Mouse (Mus musculus) hindbrain, embryonic 14.5 days (tissue): ENCODE results near the gene Apom. TPM values are rescaled to one million over a fixed set of nuclear protein-coding genes. Genes with fewer than 3 reads are reported as not detected.

Source experiments
- ATAC-seq: fragments of 200-750 bp; cut with Nextera tagmentation; 2 replicates; pipeline ENCODE4 v1.8.0; 2017; ENCODE audit warnings: moderate number of reproducible peaks, mild to moderate bottlenecking, moderate TSS enrichment, moderate library complexity; ENCODE audit not compliant: low FRiP score
- DNase-seq: peaks from one replicate; pipeline ENCODE4 v3.0.0-alpha.2; 2015; ENCODE audit warnings: low spot score
- H3K27ac ChIP-seq: fragments of 300-500 bp; sonication (generic); 2 replicates; pipeline ENCODE4 v1.5.1; 2014; ENCODE audit warnings: mild to moderate bottlenecking, moderate library complexity
- H3K27me3 ChIP-seq: fragments of 300-500 bp; sonication (generic); 2 replicates; pipeline ENCODE4 v1.6.1; 2014; ENCODE audit warnings: mild to moderate bottlenecking, low read length, mixed read lengths; ENCODE audit not compliant: control insufficient read depth, insufficient read depth
- H3K36me3 ChIP-seq: fragments of 300-500 bp; sonication (generic); replicated peaks from 2 replicates; pipeline ENCODE4 v1.6.1; 2014; ENCODE audit not compliant: control insufficient read depth, insufficient read depth
- H3K4me1 ChIP-seq: fragments of 300-500 bp; sonication (generic); replicated peaks from 2 replicates; pipeline ENCODE4 v1.6.1; 2014; ENCODE audit warnings: antibody characterized with exemption, low read length, mixed read lengths; ENCODE audit not compliant: control insufficient read depth, insufficient read depth
- H3K4me2 ChIP-seq: fragments of 300-500 bp; sonication (generic); replicated peaks from 2 replicates; pipeline ENCODE4 v1.6.1; 2014; ENCODE audit warnings: mild to moderate bottlenecking, moderate library complexity
- H3K4me3 ChIP-seq: fragments of 300-500 bp; sonication (generic); replicated peaks from 2 replicates; pipeline ENCODE4 v1.5.1; 2014; ENCODE audit warnings: mild to moderate bottlenecking, low read length
- H3K9ac ChIP-seq: fragments of 300-500 bp; sonication (generic); 2 replicates; pipeline ENCODE4 v1.6.1; 2014
- H3K9me3 ChIP-seq: fragments of 300-500 bp; sonication (generic); 2 replicates; pipeline ENCODE4 v1.6.1; 2016; ENCODE audit warnings: low read length; ENCODE audit not compliant: control insufficient read depth
- WGBS: fragments of 180-500 bp; shearing (Covaris S2); extraction: QIAGEN DNeasy Blood & Tissue Kit; methylation state at CpG from one replicate; pipeline ENCODE4 v1.1.7; 2014; 5-methylcytosine and 5-hydroxymethylcytosine counted together
- polyA plus RNA-seq: library from polyadenylated mRNA; unstranded; fragments of >200 nt; fragmentation: Nextera tagmentation; extraction: Ambion mirVana; gene quantifications from 2 replicates; pipeline ENCODE4 v1.2.1, GENCODE M21; 2014

The Apom gene
- polyA plus RNA-seq, 1 experiment from 2014 or later = 0.39 TPM

DNA sequence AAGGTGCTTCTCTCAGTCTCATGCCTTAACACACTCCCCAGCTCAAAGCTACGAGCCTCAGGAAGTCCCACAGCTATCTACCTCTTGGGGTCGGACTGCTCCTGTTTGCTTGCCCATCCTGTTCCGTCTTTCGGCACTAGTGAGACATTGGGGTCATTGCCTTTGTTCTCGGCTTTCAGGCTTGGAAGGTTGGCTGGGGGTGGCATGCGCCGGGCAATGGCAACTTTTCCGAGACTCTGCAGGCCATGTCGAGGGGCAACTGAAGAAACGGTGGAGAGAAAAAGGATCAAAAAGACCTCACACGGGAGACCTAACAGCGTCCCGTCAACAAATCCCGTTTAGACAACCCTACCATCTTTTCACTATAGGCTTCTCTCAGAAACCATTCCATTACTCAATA is 30.3 kb upstream of the Apom start:
- Histone ChIP-seq H3K4me1 (peaks cover 27% of the 10 kb centered on the region), H3K9ac (peak overlapping the region; percentile 100), H3K9me3 (no peaks in the 10 kb centered on the region), H3K4me3 (peak overlapping the region; percentile 100), H3K27ac (no peak overlapping the region), H3K27me3 (no peaks in the 10 kb centered on the region), H3K36me3 (peaks cover 57% of the 10 kb centered on the region), H3K4me2 (peak overlapping the region; percentile 98)
- 81% methylated on average over 14 of the region's 14 CpGs for WGBS
- DNase-seq (no peak), ATAC-seq (no peak)

DNA sequence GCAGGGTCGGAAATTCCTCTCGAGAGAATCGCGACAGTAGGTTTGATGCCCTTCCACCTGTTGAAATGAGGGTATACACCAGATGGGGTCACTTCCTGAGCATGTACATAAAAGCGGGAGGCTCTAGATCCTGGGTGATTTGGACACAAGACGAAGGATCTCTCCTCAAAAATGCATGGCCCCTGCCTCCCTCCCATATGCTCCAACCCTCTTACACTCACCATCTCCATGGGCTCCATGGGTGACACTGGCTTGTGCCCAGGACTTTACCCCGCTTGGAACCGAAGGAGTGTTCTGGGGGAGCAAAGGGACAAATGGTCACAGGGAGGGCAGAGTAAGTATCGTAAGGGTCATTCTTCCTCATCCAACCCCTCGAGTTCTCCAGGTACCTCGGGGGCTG is 29.6 kb upstream of the Apom start:
- peaks cover 64% of the 10 kb centered on the region for H3K36me3 ChIP-seq
- H3K4me2 ChIP-seq = no peak overlapping the region
- peaks cover 24% of the 10 kb centered on the region for H3K4me1 ChIP-seq
- DNase-seq (no peak), ATAC-seq (no peak)
- no peak overlapping the region for H3K4me3 ChIP-seq
- H3K9me3 ChIP-seq = no peaks in the 10 kb centered on the region
- 83% methylated on average over 11 of the region's 11 CpGs for WGBS
- no peak overlapping the region for H3K9ac ChIP-seq
- H3K27me3 ChIP-seq = no peaks in the 10 kb centered on the region
- no peak overlapping the region for H3K27ac ChIP-seq

DNA sequence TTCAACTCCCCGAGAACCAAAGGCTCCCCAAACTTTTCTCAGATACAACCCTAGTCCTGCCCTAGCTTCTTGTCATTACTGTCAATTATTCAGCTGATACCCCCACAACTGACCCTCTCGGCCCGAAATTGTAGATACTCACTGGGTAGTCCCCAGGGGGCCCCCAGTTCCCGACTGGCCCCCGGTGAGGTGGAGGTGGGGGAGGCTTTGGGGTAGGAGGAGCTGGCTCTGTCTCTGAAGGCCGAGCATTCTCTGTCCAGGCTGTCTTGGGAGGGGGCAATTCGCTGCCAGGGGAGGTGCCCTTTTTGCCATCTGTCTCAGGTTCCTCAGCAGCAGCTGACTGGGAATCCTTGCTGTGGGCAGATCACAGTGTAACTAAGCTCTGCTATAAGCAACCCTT is 27.8 kb upstream of the Apom start:
- WGBS = 87% methylated on average over 7 of the region's 7 CpGs
- no peaks in the 10 kb centered on the region for H3K27me3 ChIP-seq
- H3K36me3 ChIP-seq = peaks cover 82% of the 10 kb centered on the region
- no peak overlapping the region for H3K4me2 ChIP-seq
- no peaks in the 10 kb centered on the region for H3K9me3 ChIP-seq
- DNase-seq = no peak
- H3K9ac ChIP-seq = no peak overlapping the region
- ATAC-seq = no peak
- no peak overlapping the region for H3K4me3 ChIP-seq
- H3K27ac ChIP-seq = no peak overlapping the region
- peaks cover 17% of the 10 kb centered on the region for H3K4me1 ChIP-seq

DNA sequence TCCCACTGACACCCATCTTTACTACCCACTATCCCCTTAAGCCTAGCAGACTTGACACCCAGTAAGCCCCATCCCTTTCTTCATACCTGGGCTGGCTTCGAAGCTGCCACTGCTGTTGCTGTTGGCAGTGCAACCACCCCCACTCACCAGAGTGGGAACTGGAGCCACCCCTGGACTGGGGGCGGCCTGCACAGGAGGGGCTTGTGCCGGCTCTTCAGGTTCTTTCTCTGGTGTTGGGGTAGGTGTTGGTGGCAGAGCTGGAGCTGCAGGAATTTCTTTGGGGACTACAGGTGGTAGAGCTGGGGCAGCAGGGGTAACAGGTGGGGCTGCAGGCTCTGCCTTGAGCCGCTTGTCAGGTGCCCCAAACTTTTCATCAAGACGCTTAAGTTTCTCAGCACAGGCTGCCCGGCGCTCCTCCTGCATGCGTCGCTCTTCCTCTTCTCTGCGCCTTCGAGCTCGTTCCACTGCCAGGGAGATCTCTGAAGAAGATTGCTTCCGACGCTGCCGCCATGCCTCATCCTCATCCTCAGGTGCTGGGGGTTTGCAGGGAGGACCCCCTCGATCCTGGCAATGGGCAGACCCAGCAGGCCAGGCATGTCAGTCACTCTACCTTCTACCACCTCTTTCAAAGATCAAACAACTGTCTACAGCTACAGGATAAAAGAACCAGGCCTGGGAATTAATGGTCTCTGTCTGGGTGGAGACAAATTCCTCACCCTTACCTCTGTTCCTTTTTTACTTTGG is 27.2 kb upstream of the Apom start:
- DNase-seq (no peak), ATAC-seq (no peak)
- WGBS = 95% methylated on average over 16 of the region's 16 CpGs
- no peak overlapping the region for H3K4me2 ChIP-seq
- no peak overlapping the region for H3K27ac ChIP-seq
- H3K9ac ChIP-seq = no peak overlapping the region
- H3K9me3 ChIP-seq = no peaks in the 10 kb centered on the region
- no peaks in the 10 kb centered on the region for H3K27me3 ChIP-seq
- H3K4me3 ChIP-seq = no peak overlapping the region
- H3K36me3 ChIP-seq = peaks cover 88% of the 10 kb centered on the region
- H3K4me1 ChIP-seq = peaks cover 17% of the 10 kb centered on the region

DNA sequence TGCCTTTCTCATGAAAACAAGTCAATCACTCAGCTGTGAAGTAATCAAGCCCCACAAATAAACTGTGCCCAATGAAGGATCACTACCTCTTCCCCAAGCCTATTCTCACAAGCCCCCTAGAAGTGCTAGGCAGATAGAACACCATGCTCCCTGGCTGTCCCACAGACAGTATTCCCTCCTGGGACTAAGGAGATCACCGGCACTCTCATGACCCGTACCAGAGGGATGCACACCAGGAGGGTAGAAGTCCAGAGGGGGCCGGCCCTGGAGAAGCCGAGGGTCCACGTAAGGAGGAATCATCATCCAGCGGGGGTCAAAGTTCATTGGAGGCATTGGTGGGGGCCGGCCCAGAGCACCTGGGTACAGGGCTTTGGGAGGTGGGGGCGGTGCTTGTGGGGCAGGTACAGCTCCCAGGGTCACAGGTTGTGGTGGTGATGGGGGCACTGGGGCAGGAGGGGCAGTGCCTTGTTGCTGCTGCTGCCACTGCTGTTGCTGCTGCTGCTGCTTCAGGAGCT is 25.9 kb upstream of the Apom start:
- Histone ChIP-seq H3K4me3 (no peak overlapping the region), H3K4me2 (no peak overlapping the region), H3K36me3 (peaks cover 98% of the 10 kb centered on the region), H3K9me3 (no peaks in the 10 kb centered on the region), H3K27ac (no peak overlapping the region), H3K27me3 (no peaks in the 10 kb centered on the region), H3K9ac (no peak overlapping the region), H3K4me1 (peaks cover 10% of the 10 kb centered on the region)
- ATAC-seq (no peak), DNase-seq (no peak)
- WGBS = 94% methylated on average over 8 of the region's 8 CpGs

DNA sequence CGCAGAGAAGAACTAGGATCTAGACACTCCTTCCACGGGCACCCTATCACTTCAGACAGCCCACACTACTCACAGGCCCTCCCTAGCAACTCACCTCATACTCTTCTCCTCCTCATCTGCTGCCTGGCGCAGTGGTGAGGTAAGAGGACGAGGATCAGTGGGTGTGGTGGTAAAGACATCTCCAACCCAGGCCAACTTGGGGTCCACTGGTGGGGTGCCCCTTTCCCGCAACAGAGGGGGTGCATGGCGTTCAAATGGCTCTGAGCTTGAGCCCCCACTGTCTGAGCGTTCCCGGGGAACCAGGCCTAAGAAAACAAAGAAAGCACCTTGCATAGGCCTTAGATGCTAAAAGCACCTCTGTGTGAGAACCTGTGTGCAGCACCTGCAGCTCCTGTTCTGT is 25.4 kb upstream of the Apom start:
- Histone ChIP-seq H3K4me3 (no peak overlapping the region), H3K36me3 (peaks cover 100% of the 10 kb centered on the region), H3K27ac (no peak overlapping the region), H3K27me3 (no peaks in the 10 kb centered on the region), H3K9me3 (no peaks in the 10 kb centered on the region), H3K4me1 (peaks cover 5% of the 10 kb centered on the region), H3K9ac (no peak overlapping the region), H3K4me2 (no peak overlapping the region)
- WGBS = 95% methylated on average over 8 of the region's 8 CpGs
- no peak for DNase-seq
- no peak for ATAC-seq

DNA sequence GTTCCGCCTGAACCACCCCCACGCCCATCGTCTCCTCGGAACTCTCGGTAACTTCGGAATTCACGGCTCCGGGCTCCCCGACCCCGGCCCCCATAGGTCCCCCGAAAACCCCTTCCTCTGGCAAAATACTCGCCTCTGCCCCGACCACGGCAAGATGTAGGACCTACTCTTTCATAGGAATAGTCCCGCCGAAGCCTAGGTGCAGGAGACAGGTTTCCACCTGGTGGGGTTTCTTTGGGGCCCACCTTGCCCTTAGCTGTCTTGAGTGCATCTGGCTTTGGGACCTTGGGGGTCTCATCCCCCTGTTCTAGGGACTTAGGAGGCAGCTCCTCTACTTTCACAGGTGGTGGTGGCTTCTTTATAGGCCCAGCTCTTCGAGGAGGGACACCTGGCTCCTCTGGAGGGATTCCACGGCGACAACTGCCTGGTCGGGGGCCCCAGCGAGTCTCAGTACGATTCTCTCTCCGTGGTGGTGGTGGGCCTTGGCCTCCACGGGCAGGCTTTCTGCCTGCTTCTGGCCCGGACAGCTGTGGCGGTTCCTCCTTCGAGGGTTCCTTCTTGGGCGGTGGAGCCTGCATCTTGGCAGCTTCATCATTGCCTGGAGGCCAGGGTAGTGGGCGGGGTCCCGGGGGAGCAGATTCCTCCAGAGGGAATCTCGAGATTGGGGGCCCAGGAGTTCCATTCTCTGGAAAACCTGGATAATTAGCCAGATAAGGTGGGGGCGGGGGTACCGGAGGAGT is 24.8 kb upstream of the Apom start:
- no peaks in the 10 kb centered on the region for H3K27me3 ChIP-seq

DNA sequence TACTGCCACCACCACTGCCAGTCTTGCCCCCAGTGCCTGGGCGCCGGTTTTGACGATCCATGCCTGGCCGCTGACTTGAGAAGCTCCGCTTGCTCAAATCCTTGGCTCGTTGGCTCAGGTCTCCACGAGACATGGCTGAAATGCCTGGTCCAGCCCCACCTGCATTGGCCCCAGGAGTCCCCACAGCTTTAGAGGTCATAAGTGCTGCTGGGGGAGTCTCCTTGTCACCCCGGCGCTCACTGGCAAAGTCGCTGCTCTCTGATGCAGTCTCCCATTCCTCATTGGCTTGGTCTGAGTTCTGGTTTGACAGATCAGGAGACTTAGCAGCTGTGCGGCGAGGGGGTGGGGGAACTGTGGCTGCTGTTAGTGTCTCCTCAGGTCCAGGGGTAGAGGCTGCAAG is 23.6 kb upstream of the Apom start:
- peaks cover 99% of the 10 kb centered on the region for H3K36me3 ChIP-seq
- ATAC-seq = no peak
- H3K27me3 ChIP-seq = no peaks in the 10 kb centered on the region
- H3K4me3 ChIP-seq = no peak overlapping the region
- no peak overlapping the region for H3K27ac ChIP-seq
- no peaks in the 10 kb centered on the region for H3K9me3 ChIP-seq
- DNase-seq = no peak
- WGBS = 92% methylated on average over 12 of the region's 12 CpGs
- H3K4me2 ChIP-seq = no peak overlapping the region
- no peaks in the 10 kb centered on the region for H3K4me1 ChIP-seq
- no peak overlapping the region for H3K9ac ChIP-seq

More for the DNA sequence above, 24.8 kb upstream of the Apom start:
- WGBS = 94% methylated on average over 33 of the region's 33 CpGs
- Histone ChIP-seq H3K4me1 (no peaks in the 10 kb centered on the region), H3K9me3 (no peaks in the 10 kb centered on the region), H3K4me2 (no peak overlapping the region), H3K36me3 (peaks cover 100% of the 10 kb centered on the region), H3K27ac (no peak overlapping the region), H3K9ac (no peak overlapping the region), H3K4me3 (no peak overlapping the region)
- no peak for DNase-seq
- no peak for ATAC-seq

DNA sequence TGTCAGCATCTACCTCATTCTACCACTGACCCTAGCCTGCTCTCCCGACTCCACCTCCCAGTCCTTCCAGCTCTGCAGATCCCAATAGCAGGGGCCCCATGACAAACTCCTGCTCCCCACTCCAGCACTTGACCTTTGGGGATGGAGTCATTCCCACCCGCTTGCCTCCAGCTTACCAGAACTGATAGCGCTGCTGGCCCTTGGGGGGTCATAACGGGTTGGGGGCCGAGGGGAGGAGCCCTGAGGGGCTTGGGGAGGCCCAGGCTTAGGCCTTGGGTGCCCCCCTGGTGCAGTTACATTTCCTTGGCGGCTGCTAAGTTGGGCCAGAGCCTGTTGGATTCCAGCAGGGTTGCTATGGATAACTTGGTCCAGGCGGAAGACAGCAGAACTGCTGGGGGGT is 22.8 kb upstream of the Apom start:
- no peaks in the 10 kb centered on the region for H3K4me1 ChIP-seq
- no peak overlapping the region for H3K4me3 ChIP-seq
- no peak for DNase-seq
- 69% methylated on average over 7 of the region's 7 CpGs for WGBS
- no peak overlapping the region for H3K9ac ChIP-seq
- no peak overlapping the region for H3K27ac ChIP-seq
- no peak for ATAC-seq
- peaks cover 99% of the 10 kb centered on the region for H3K36me3 ChIP-seq
- no peaks in the 10 kb centered on the region for H3K9me3 ChIP-seq
- H3K27me3 ChIP-seq = no peaks in the 10 kb centered on the region
- no peak overlapping the region for H3K4me2 ChIP-seq
